ENCODE assay signal across 12 mouse cellular contexts in genomic region chr1:72577481-72577922, GRCm38 (mm10). TPM values are rescaled to one million over a fixed set of nuclear protein-coding genes. Genes with fewer than 3 reads are reported as not detected.
DNase-seq lines count a peak whose midpoint lies in the region; ATAC-seq and TF ChIP-seq lines count a peak whose summit lies in the region.
"Had no signal": no experiment of that assay in that cellular context is flagged by ENCODE, and none has a peak within 500 bp of the region (broad histone marks: within the 10 kb centered on the region; RNA-seq: fewer than 3 reads in every experiment).

No protein-coding gene starts in this region.

- H3K4me2 ChIP-seq in forebrain, embryonic 13.5 days: peak overlapping the region; percentile 47
- H3K4me2 ChIP-seq: liver, embryonic 12.5 days had no signal

- no peak overlapping the region for H3K9ac ChIP-seq in forebrain, embryonic 13.5 days
- H3K9ac ChIP-seq: liver, embryonic 12.5 days had no signal

- 1% methylated on average over 12 of the region's 12 CpGs for WGBS in forebrain, embryonic 13.5 days

- H3K4me1 ChIP-seq in E14TG2a.4 (replicated peaks; ENCODE audit: low read depth, low read length): peaks cover 71% of the 10 kb centered on the region
- H3K4me1 ChIP-seq in forebrain, embryonic 13.5 days: peaks cover 22% of the 10 kb centered on the region

- no peaks in the 10 kb centered on the region for H3K36me3 ChIP-seq in E14TG2a.4 (ENCODE audit: insufficient read depth, low read length)
- H3K36me3 ChIP-seq in forebrain, embryonic 13.5 days (ENCODE audit: poor library complexity, severe bottlenecking): no peaks in the 10 kb centered on the region
- H3K36me3 ChIP-seq: liver, embryonic 12.5 days had no signal

- TF ChIP-seq CTCF in E14TG2a.4 (conservative IDR thresholded peaks at IDR 0.05; ENCODE audit: low read length): no peak

- H3K27ac ChIP-seq in forebrain, embryonic 13.5 days: peak overlapping the region; percentile 36; the same call in 1 of the 2 replicates
- H3K27ac ChIP-seq: liver, embryonic 12.5 days had no signal

- peak overlapping the region; percentile 43; the same call in 1 of the 2 replicates for H3K4me3 ChIP-seq in E14TG2a.4 (replicated peaks; ENCODE audit: low read length)
- no peak overlapping the region; the same call in 1 of the 2 replicates for H3K4me3 ChIP-seq in forebrain, embryonic 13.5 days
- H3K4me3 ChIP-seq: liver, embryonic 12.5 days; myocyte had no signal

- ATAC-seq in frontal cortex, adult (ENCODE audit: low TSS enrichment): 0 out of 2 replicates have a peak, but pooled peaks have one; percentile 27
- peak; percentile 34 for ATAC-seq in forebrain, embryonic 13.5 days
- ATAC-seq: liver, embryonic 12.5 days had no signal

- H3K9me3 ChIP-seq in E14TG2a.4 (ENCODE audit: low read length): no peaks in the 10 kb centered on the region
- no peaks in the 10 kb centered on the region for H3K9me3 ChIP-seq in forebrain, embryonic 13.5 days (replicated peaks)
- H3K9me3 ChIP-seq: liver, embryonic 12.5 days had no signal

- peaks cover 25% of the 10 kb centered on the region for H3K27me3 ChIP-seq in E14TG2a.4 (ENCODE audit: insufficient read depth, low read length)
- peaks cover 5% of the 10 kb centered on the region for H3K27me3 ChIP-seq in forebrain, embryonic 13.5 days

- no peak for DNase-seq in frontal cortex, postnatal 14 days (ENCODE audit: low spot score in 2 of 2)
- DNase-seq in mesoderm, embryonic 11.5 days (ENCODE audit: low read depth, low spot score): peak; percentile 70
- no peak for DNase-seq in adipocyte (ENCODE audit: low spot score)
- no peak for DNase-seq in cerebellum, postnatal 25 days
- DNase-seq in cerebellum, adult 9-11 months: no peak
- DNase-seq: cerebellum, postnatal 14 days; heart, postnatal 36 days had no signal

RNA-seq across cellular contexts. Expression of gene Smarcal1, which starts 5.5 kb away (rescaled TPM):
- polyA plus RNA-seq in forebrain, embryonic 13.5 days (2015; fragmentation: Nextera tagmentation; extraction: Ambion mirVana): 24.2 and 25.0 TPM in 2 replicates

RNA-seq across cellular contexts. Expression of gene March4, which starts 40.8 kb away (rescaled TPM):
- 1.6 and 1.8 TPM in 2 replicates for polyA plus RNA-seq in forebrain, embryonic 13.5 days (2015; fragmentation: Nextera tagmentation; extraction: Ambion mirVana)
- polyA plus RNA-seq: liver, embryonic 12.5 days had no signal
